Mouse (Mus musculus) kidney, embryonic 16.5 days (tissue): ENCODE data around the gene Brinp2. TPM values are rescaled to one million over a fixed set of nuclear protein-coding genes. Genes with fewer than 3 reads are reported as not detected.

Experiments
- ATAC-seq: fragments of 200-750 bp; cut with Nextera tagmentation; 2 replicates; pipeline ENCODE4 v1.8.0; 2017; ENCODE audit warnings: moderate TSS enrichment; ENCODE audit not compliant: low FRiP score, low TSS enrichment
- H3K27ac ChIP-seq: fragments of 300-500 bp; sonication (generic); 2 replicates; pipeline ENCODE4 v1.5.1; 2014; ENCODE audit warnings: low read length
- H3K27me3 ChIP-seq: fragments of 300-500 bp; sonication (generic); 2 replicates; pipeline ENCODE4 v1.6.1; 2014; ENCODE audit warnings: low read length, control low read depth, mixed read lengths; ENCODE audit not compliant: insufficient read depth
- H3K36me3 ChIP-seq: fragments of 300-500 bp; sonication (generic); 2 replicates; pipeline ENCODE4 v1.6.1; 2014; ENCODE audit warnings: low read length, control low read depth, mixed read lengths; ENCODE audit not compliant: insufficient read depth
- H3K4me1 ChIP-seq: fragments of 300-500 bp; sonication (generic); 2 replicates; pipeline ENCODE4 v1.6.1; 2014; ENCODE audit warnings: low read length, control low read depth, mixed read lengths; ENCODE audit not compliant: insufficient read depth
- H3K4me2 ChIP-seq: fragments of 300-500 bp; sonication (generic); replicated peaks from 2 replicates; pipeline ENCODE4 v1.6.1; 2014; ENCODE audit warnings: low read depth, low read length
- H3K4me3 ChIP-seq: fragments of 300-500 bp; sonication (generic); 2 replicates; pipeline ENCODE4 v1.5.1; 2014; ENCODE audit warnings: mild to moderate bottlenecking, low read length
- H3K9ac ChIP-seq: fragments of 300-500 bp; sonication (generic); replicated peaks from 2 replicates; pipeline ENCODE4 v1.6.1; 2014; ENCODE audit warnings: low read length
- H3K9me3 ChIP-seq: fragments of 300-500 bp; sonication (generic); 2 replicates; pipeline ENCODE4 v1.6.1; 2016; ENCODE audit warnings: low read length, control low read depth
- WGBS: fragments of 180-500 bp; shearing (Covaris S2); extraction: QIAGEN DNeasy Blood & Tissue Kit; methylation state at CpG from one replicate; pipeline ENCODE4 v1.1.7; 2014; 5-methylcytosine and 5-hydroxymethylcytosine counted together
- polyA plus RNA-seq: library from polyadenylated mRNA; unstranded; fragments of >200 nt; fragmentation: Nextera tagmentation; extraction: Ambion mirVana; gene quantifications from 2 replicates; pipeline ENCODE4 v1.2.1, GENCODE M21; 2015

The Brinp2 gene
- polyA plus RNA-seq, 1 experiment from 2014 or later = 0.26 TPM

GRCm38 (mm10) chr1:158258685-158259292, 97.3 kb downstream of the Brinp2 start:
- H3K36me3 ChIP-seq = no peaks in the 10 kb centered on the region
- H3K27me3 ChIP-seq = no peaks in the 10 kb centered on the region
- H3K9me3 ChIP-seq = no peaks in the 10 kb centered on the region
- H3K27ac ChIP-seq = no peak overlapping the region
- H3K9ac ChIP-seq = no peak overlapping the region
- no peak for ATAC-seq
- H3K4me2 ChIP-seq = no peak overlapping the region
- no peak overlapping the region for H3K4me3 ChIP-seq
- no peaks in the 10 kb centered on the region for H3K4me1 ChIP-seq
- 87% methylated on average over 6 of the region's 6 CpGs for WGBS

GRCm38 (mm10) chr1:158255912-158256680, 100.0 kb downstream of the Brinp2 start:
- no peak overlapping the region for H3K9ac ChIP-seq
- no peaks in the 10 kb centered on the region for H3K9me3 ChIP-seq
- no peaks in the 10 kb centered on the region for H3K27me3 ChIP-seq
- no peak for ATAC-seq
- 77% methylated on average over 9 of the region's 9 CpGs for WGBS
- H3K4me3 ChIP-seq = no peak overlapping the region
- H3K4me2 ChIP-seq = no peak overlapping the region
- H3K36me3 ChIP-seq = no peaks in the 10 kb centered on the region
- H3K27ac ChIP-seq = no peak overlapping the region
- no peaks in the 10 kb centered on the region for H3K4me1 ChIP-seq

- Histone ChIP-seq H3K27me3 (no peaks in the 10 kb centered on the region), H3K4me2 (no peak overlapping the region), H3K4me1 (no peaks in the 10 kb centered on the region), H3K9ac (no peak overlapping the region), H3K36me3 (no peaks in the 10 kb centered on the region), H3K4me3 (no peak overlapping the region), H3K9me3 (no peaks in the 10 kb centered on the region), H3K27ac (no peak overlapping the region)
- no peak for ATAC-seq
- WGBS = 66% methylated on average over 8 of the region's 8 CpGs
These were observed 103.4 kb downstream of the Brinp2 start for GRCm38 (mm10) chr1:158252682-158253222.

GRCm38 (mm10) chr1:158248266-158248665, 107.9 kb downstream of the Brinp2 start:
- ATAC-seq = no peak
- 62% methylated on average over 3 of the region's 3 CpGs for WGBS
- H3K9ac ChIP-seq = no peak overlapping the region

GRCm38 (mm10) chr1:158246476-158247153, 109.5 kb downstream of the Brinp2 start:
- Histone ChIP-seq H3K27ac (no peak overlapping the region), H3K36me3 (no peaks in the 10 kb centered on the region), H3K9me3 (no peaks in the 10 kb centered on the region), H3K9ac (no peak overlapping the region), H3K4me1 (no peaks in the 10 kb centered on the region), H3K4me2 (no peak overlapping the region), H3K27me3 (no peaks in the 10 kb centered on the region), H3K4me3 (no peak overlapping the region)
- WGBS = 93% methylated on average over 14 of the region's 14 CpGs
- no peak for ATAC-seq

More at GRCm38 (mm10) chr1:158248266-158248665, 107.9 kb downstream of the Brinp2 start:
- no peak overlapping the region for H3K4me2 ChIP-seq
- H3K36me3 ChIP-seq = no peaks in the 10 kb centered on the region
- no peaks in the 10 kb centered on the region for H3K9me3 ChIP-seq
- no peak overlapping the region for H3K4me3 ChIP-seq
- H3K27ac ChIP-seq = no peak overlapping the region
- no peaks in the 10 kb centered on the region for H3K27me3 ChIP-seq
- H3K4me1 ChIP-seq = no peaks in the 10 kb centered on the region

- Histone ChIP-seq H3K4me1 (no peaks in the 10 kb centered on the region), H3K27me3 (no peaks in the 10 kb centered on the region), H3K9ac (no peak overlapping the region), H3K27ac (no peak overlapping the region), H3K4me2 (no peak overlapping the region), H3K4me3 (no peak overlapping the region), H3K9me3 (no peaks in the 10 kb centered on the region), H3K36me3 (no peaks in the 10 kb centered on the region)
- 84% methylated on average over 8 of the region's 8 CpGs for WGBS
- ATAC-seq = no peak
These were observed 110.6 kb downstream of the Brinp2 start for GRCm38 (mm10) chr1:158245486-158245885.

- ATAC-seq = no peak
- Histone ChIP-seq H3K9ac (no peak overlapping the region), H3K4me2 (no peak overlapping the region), H3K27me3 (no peaks in the 10 kb centered on the region), H3K4me3 (no peak overlapping the region), H3K36me3 (no peaks in the 10 kb centered on the region), H3K4me1 (no peaks in the 10 kb centered on the region), H3K9me3 (no peaks in the 10 kb centered on the region), H3K27ac (no peak overlapping the region)
- 93% methylated on average over 3 of the region's 3 CpGs for WGBS
These were observed 112.1 kb downstream of the Brinp2 start for GRCm38 (mm10) chr1:158244016-158244415.

GRCm38 (mm10) chr1:158241848-158242556, 114.1 kb downstream of the Brinp2 start:
- no peak overlapping the region for H3K9ac ChIP-seq
- no peaks in the 10 kb centered on the region for H3K9me3 ChIP-seq
- no peak overlapping the region for H3K4me3 ChIP-seq
- H3K27ac ChIP-seq = no peak overlapping the region
- no peak overlapping the region for H3K4me2 ChIP-seq
- H3K4me1 ChIP-seq = no peaks in the 10 kb centered on the region
- WGBS = 84% methylated on average over 2 of the region's 2 CpGs
- ATAC-seq = no peak
- H3K27me3 ChIP-seq = no peaks in the 10 kb centered on the region
- H3K36me3 ChIP-seq = no peaks in the 10 kb centered on the region

GRCm38 (mm10) chr1:158239841-158240240, 116.3 kb downstream of the Brinp2 start:
- Histone ChIP-seq H3K4me2 (no peak overlapping the region), H3K9ac (no peak overlapping the region), H3K27ac (no peak overlapping the region), H3K9me3 (no peaks in the 10 kb centered on the region), H3K4me3 (no peak overlapping the region), H3K36me3 (no peaks in the 10 kb centered on the region), H3K4me1 (no peaks in the 10 kb centered on the region), H3K27me3 (no peaks in the 10 kb centered on the region)
- 77% methylated on average over 2 of the region's 2 CpGs for WGBS
- no peak for ATAC-seq
